Mouse (Mus musculus) limb, embryonic 11.5 days (tissue): ENCODE measurements around the gene Akap6. TPM values are rescaled to one million over a fixed set of nuclear protein-coding genes. Genes with fewer than 3 reads are reported as not detected.

ENCODE experiments used
- ATAC-seq: fragments of 200-750 bp; cut with Nextera tagmentation; 2 replicates; pipeline ENCODE4 v1.8.0; 2017; ENCODE audit warnings: low read depth; ENCODE audit not compliant: insufficient number of reproducible peaks, low FRiP score, low TSS enrichment
- DNase-seq: peaks from one replicate; pipeline ENCODE4 v3.0.0-alpha.2; 2015; ENCODE audit warnings: low spot score
- H3K27ac ChIP-seq: fragments of 300-500 bp; sonication (generic); replicated peaks from 2 replicates; pipeline ENCODE4 v1.5.1; 2014; ENCODE audit warnings: low read depth, mild to moderate bottlenecking, low read length
- H3K27me3 ChIP-seq: fragments of 300-500 bp; sonication (generic); 2 replicates; pipeline ENCODE4 v1.6.1; 2014; ENCODE audit warnings: mild to moderate bottlenecking, low read length, mixed read lengths; ENCODE audit not compliant: control insufficient read depth, insufficient read depth
- H3K36me3 ChIP-seq: fragments of 300-500 bp; sonication (generic); 2 replicates; pipeline ENCODE4 v1.6.1; 2014; ENCODE audit warnings: mild to moderate bottlenecking, low read length, moderate library complexity, mixed read lengths; ENCODE audit not compliant: control insufficient read depth, insufficient read depth
- H3K4me1 ChIP-seq: fragments of 300-500 bp; sonication (generic); 2 replicates; pipeline ENCODE4 v1.6.1; 2014; ENCODE audit warnings: low read length, mixed read lengths; ENCODE audit not compliant: control insufficient read depth, insufficient read depth
- H3K4me2 ChIP-seq: fragments of 300-500 bp; sonication (generic); 2 replicates; pipeline ENCODE4 v1.6.1; 2014; ENCODE audit warnings: low read depth, mild to moderate bottlenecking, moderate library complexity; ENCODE audit not compliant: severe bottlenecking
- H3K4me3 ChIP-seq: fragments of 300-500 bp; sonication (generic); 2 replicates; pipeline ENCODE4 v1.5.1; 2014; ENCODE audit warnings: low read depth, low read length
- H3K9ac ChIP-seq: fragments of 300-500 bp; sonication (generic); 2 replicates; pipeline ENCODE4 v1.6.1; 2014; ENCODE audit warnings: mild to moderate bottlenecking, low read length
- H3K9me3 ChIP-seq: fragments of 300-500 bp; sonication (generic); 2 replicates; pipeline ENCODE4 v1.6.1; 2016; ENCODE audit warnings: low read length; ENCODE audit not compliant: control insufficient read depth
- WGBS: fragments of 180-500 bp; shearing (Covaris S2); extraction: QIAGEN DNeasy Blood & Tissue Kit; methylation state at CpG from one replicate; pipeline ENCODE4 v1.1.7; 2014; 5-methylcytosine and 5-hydroxymethylcytosine counted together
- polyA plus RNA-seq: library from polyadenylated mRNA; unstranded; fragments of >200 nt; fragmentation: Nextera tagmentation; extraction: Ambion mirVana; gene quantifications from 2 replicates; pipeline ENCODE4 v1.2.1, GENCODE M21; 2014

Akap6 gene
- polyA plus RNA-seq, 1 experiment from 2014 or later: 0.29 TPM

- no peak for DNase-seq
- no peak for ATAC-seq
- no peak overlapping the region for H3K4me3 ChIP-seq
- no peaks in the 10 kb centered on the region for H3K27me3 ChIP-seq
- no peaks in the 10 kb centered on the region for H3K9me3 ChIP-seq
- no peak overlapping the region for H3K9ac ChIP-seq
- no peak overlapping the region for H3K4me2 ChIP-seq
- H3K36me3 ChIP-seq: no peaks in the 10 kb centered on the region
- H3K27ac ChIP-seq: no peak overlapping the region
- no peaks in the 10 kb centered on the region for H3K4me1 ChIP-seq
- WGBS: 89% methylated on average over 2 of the region's 2 CpGs
Measured at GRCm38 (mm10) chr12:52755649-52756048, 56.5 kb downstream of the Akap6 start.

- 28% methylated on average over 4 of the region's 4 CpGs for WGBS
- Histone ChIP-seq H3K4me1 (no peaks in the 10 kb centered on the region), H3K27me3 (no peaks in the 10 kb centered on the region), H3K4me2 (no peak overlapping the region), H3K4me3 (no peak overlapping the region), H3K9me3 (no peaks in the 10 kb centered on the region), H3K27ac (no peak overlapping the region), H3K9ac (no peak overlapping the region), H3K36me3 (no peaks in the 10 kb centered on the region)
- no peak for ATAC-seq
- no peak for DNase-seq
Measured at GRCm38 (mm10) chr12:52757881-52758280, 58.7 kb downstream of the Akap6 start.

GRCm38 (mm10) chr12:52764046-52764445 lies 64.9 kb downstream of the Akap6 start:
- ATAC-seq (no peak), DNase-seq (no peak)
- 92% methylated on average over 2 of the region's 2 CpGs for WGBS
- H3K4me2 ChIP-seq: no peak overlapping the region
- H3K9me3 ChIP-seq: no peaks in the 10 kb centered on the region
- no peak overlapping the region for H3K9ac ChIP-seq
- H3K4me1 ChIP-seq: no peaks in the 10 kb centered on the region
- no peak overlapping the region for H3K4me3 ChIP-seq
- no peaks in the 10 kb centered on the region for H3K36me3 ChIP-seq
- H3K27me3 ChIP-seq: no peaks in the 10 kb centered on the region
- no peak overlapping the region for H3K27ac ChIP-seq

- Histone ChIP-seq H3K27me3 (no peaks in the 10 kb centered on the region), H3K27ac (no peak overlapping the region), H3K9me3 (no peaks in the 10 kb centered on the region), H3K4me2 (no peak overlapping the region), H3K9ac (no peak overlapping the region), H3K4me3 (no peak overlapping the region), H3K4me1 (no peaks in the 10 kb centered on the region), H3K36me3 (no peaks in the 10 kb centered on the region)
- WGBS: 76% methylated on average over 3 of the region's 3 CpGs
- ATAC-seq (no peak), DNase-seq (no peak)
Measured at GRCm38 (mm10) chr12:52764810-52765209, 65.6 kb downstream of the Akap6 start.

DNA sequence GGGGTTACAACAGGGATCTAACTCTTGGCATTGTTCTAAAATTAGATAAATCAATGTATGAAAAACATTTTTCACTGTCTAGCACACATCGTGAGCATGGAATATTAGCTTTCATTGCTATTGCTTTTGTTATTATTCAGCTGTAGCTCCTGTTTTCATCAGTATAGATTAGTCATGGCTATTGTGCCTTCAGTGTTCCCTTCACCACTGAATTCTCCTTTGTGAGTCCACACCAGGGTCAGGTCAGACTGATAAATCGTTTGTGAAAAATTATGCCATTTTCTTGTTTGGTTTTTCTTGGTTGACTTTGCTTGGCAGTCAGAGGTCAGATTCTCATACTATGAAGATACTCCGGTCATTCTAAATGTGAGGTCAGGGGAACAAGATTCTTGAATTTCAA lies 70.4 kb downstream of the Akap6 start:
- H3K9me3 ChIP-seq: no peaks in the 10 kb centered on the region
- H3K27me3 ChIP-seq: no peaks in the 10 kb centered on the region
- H3K27ac ChIP-seq: no peak overlapping the region
- H3K9ac ChIP-seq: no peak overlapping the region
- no peak for DNase-seq
- H3K4me1 ChIP-seq: no peaks in the 10 kb centered on the region
- no peaks in the 10 kb centered on the region for H3K36me3 ChIP-seq
- no peak overlapping the region for H3K4me2 ChIP-seq
- H3K4me3 ChIP-seq: no peak overlapping the region
- WGBS: 78% methylated on average over 3 of the region's 3 CpGs
- ATAC-seq: no peak

- Histone ChIP-seq H3K9me3 (no peaks in the 10 kb centered on the region), H3K4me1 (no peaks in the 10 kb centered on the region), H3K36me3 (no peaks in the 10 kb centered on the region), H3K4me2 (no peak overlapping the region), H3K27ac (no peak overlapping the region), H3K9ac (no peak overlapping the region), H3K27me3 (no peaks in the 10 kb centered on the region), H3K4me3 (no peak overlapping the region)
- ATAC-seq: no peak
- 80% methylated on average over 7 of the region's 7 CpGs for WGBS
- no peak for DNase-seq
Measured at GRCm38 (mm10) chr12:52771931-52772330, 72.7 kb downstream of the Akap6 start.

GRCm38 (mm10) chr12:52772494-52773280 lies 73.5 kb downstream of the Akap6 start:
- H3K27ac ChIP-seq: no peak overlapping the region
- H3K9me3 ChIP-seq: no peaks in the 10 kb centered on the region
- no peaks in the 10 kb centered on the region for H3K27me3 ChIP-seq
- no peaks in the 10 kb centered on the region for H3K36me3 ChIP-seq
- no peak for ATAC-seq
- no peak overlapping the region for H3K9ac ChIP-seq
- H3K4me2 ChIP-seq: no peak overlapping the region
- H3K4me3 ChIP-seq: no peak overlapping the region
- 56% methylated on average over 11 of the region's 11 CpGs for WGBS
- no peak for DNase-seq
- no peaks in the 10 kb centered on the region for H3K4me1 ChIP-seq

DNA sequence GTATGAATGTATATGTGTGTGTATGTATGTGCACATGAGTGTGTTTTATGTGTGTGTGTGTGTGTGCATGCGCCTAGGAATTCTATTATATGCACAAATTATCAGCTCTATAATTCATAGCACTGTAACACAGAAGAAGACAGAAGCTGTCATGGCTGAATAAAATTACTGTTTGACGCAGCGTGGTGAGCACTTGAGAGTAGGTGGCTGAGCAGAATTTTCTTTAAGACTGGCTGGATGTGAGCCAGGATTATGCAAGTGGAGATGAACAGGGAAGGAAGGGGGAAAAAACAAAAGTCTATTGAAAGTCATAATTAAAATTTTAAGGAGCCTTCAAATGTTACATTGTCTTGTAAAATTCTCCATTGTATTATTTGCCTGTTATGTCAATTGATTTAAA lies 74.7 kb downstream of the Akap6 start:
- Histone ChIP-seq H3K4me2 (no peak overlapping the region), H3K36me3 (no peaks in the 10 kb centered on the region), H3K9me3 (no peaks in the 10 kb centered on the region), H3K9ac (no peak overlapping the region), H3K4me3 (no peak overlapping the region), H3K4me1 (no peaks in the 10 kb centered on the region), H3K27ac (no peak overlapping the region), H3K27me3 (no peaks in the 10 kb centered on the region)
- 87% methylated on average over 3 of the region's 3 CpGs for WGBS
- DNase-seq (no peak), ATAC-seq (no peak)

DNA sequence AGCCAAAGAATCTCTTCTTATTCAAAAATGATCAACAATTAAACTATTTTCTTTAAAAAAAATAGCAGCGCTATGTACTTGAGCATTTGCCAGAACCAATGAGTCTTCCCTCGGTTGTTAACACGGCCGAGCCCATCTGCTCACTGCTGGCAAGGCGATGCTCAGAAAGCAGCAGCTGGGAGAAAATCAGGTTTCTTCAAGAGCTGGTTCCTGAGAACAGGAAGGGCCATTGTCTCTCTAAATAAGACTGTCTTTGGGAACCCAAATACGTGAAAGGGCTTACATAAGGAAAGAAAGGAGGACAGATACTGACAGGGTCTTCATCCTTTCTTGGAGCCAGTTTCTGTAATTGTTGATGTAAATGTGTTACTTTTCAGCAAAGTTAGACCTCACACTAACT lies 75.2 kb downstream of the Akap6 start:
- H3K27me3 ChIP-seq: no peaks in the 10 kb centered on the region
- no peak overlapping the region for H3K27ac ChIP-seq
- H3K4me2 ChIP-seq: no peak overlapping the region
- no peaks in the 10 kb centered on the region for H3K4me1 ChIP-seq
- WGBS: 54% methylated on average over 6 of the region's 6 CpGs
- H3K9me3 ChIP-seq: no peaks in the 10 kb centered on the region
- no peaks in the 10 kb centered on the region for H3K36me3 ChIP-seq
- no peak overlapping the region for H3K9ac ChIP-seq
- no peak for DNase-seq
- H3K4me3 ChIP-seq: no peak overlapping the region
- ATAC-seq: no peak
